Mouse (Mus musculus) lung, postnatal 0 days (tissue): ENCODE data around the gene Dusp1. TPM values are rescaled to one million over a fixed set of nuclear protein-coding genes. Genes with fewer than 3 reads are reported as not detected.

ENCODE experiments used
- ATAC-seq: fragments of 200-750 bp; cut with Nextera tagmentation; 2 replicates; pipeline ENCODE4 v1.8.0; 2017; ENCODE audit warnings: moderate library complexity
- DNase-seq: peaks from one replicate; pipeline ENCODE4 v3.0.0-alpha.2; 2016; ENCODE audit warnings: low spot score
- H3K27ac ChIP-seq: fragments of 300-500 bp; sonication (generic); 2 replicates; pipeline ENCODE4 v1.5.1; 2014; ENCODE audit warnings: antibody characterized with exemption, mild to moderate bottlenecking, low read length, mixed read lengths
- H3K27me3 ChIP-seq: fragments of 300-500 bp; sonication (generic); replicated peaks from 2 replicates; pipeline ENCODE4 v1.6.1; 2014; ENCODE audit warnings: low read length, mixed read lengths; ENCODE audit not compliant: insufficient read depth
- H3K36me3 ChIP-seq: fragments of 300-500 bp; sonication (generic); 2 replicates; pipeline ENCODE4 v1.6.1; 2014; ENCODE audit warnings: low read length, mixed read lengths; ENCODE audit not compliant: insufficient read depth
- H3K4me1 ChIP-seq: fragments of 300-500 bp; sonication (generic); 2 replicates; pipeline ENCODE4 v1.6.1; 2014; ENCODE audit warnings: antibody characterized with exemption, low read depth, low read length, mixed read lengths; ENCODE audit not compliant: insufficient read depth
- H3K4me2 ChIP-seq: fragments of 300-500 bp; sonication (generic); replicated peaks from 2 replicates; pipeline ENCODE4 v1.6.1; 2014; ENCODE audit warnings: low read depth, mild to moderate bottlenecking, low read length, moderate library complexity, mixed read lengths
- H3K4me3 ChIP-seq: fragments of 300-500 bp; sonication (generic); 2 replicates; pipeline ENCODE4 v1.5.1; 2014; ENCODE audit warnings: low read depth, low read length
- H3K9ac ChIP-seq: fragments of 300-500 bp; sonication (generic); replicated peaks from 2 replicates; pipeline ENCODE4 v1.6.1; 2014; ENCODE audit warnings: low read depth, mild to moderate bottlenecking
- H3K9me3 ChIP-seq: fragments of 300-500 bp; sonication (generic); 2 replicates; pipeline ENCODE4 v1.6.1; 2016; ENCODE audit warnings: low read length, mixed read lengths
- CTCF ChIP-seq: IDR thresholded peaks from 2 replicates; pipeline ENCODE4 v1.5.1; 2016; ENCODE audit warnings: antibody characterized with exemption, mild to moderate bottlenecking
- EP300 ChIP-seq: IDR thresholded peaks from 2 replicates; pipeline ENCODE4 v1.6.1; 2016; ENCODE audit warnings: antibody characterized with exemption, mild to moderate bottlenecking, control low read depth
- WGBS: fragments of 180-500 bp; shearing (Covaris S2); extraction: QIAGEN DNeasy Blood & Tissue Kit; methylation state at CpG from one replicate; pipeline ENCODE4 v1.1.7; 2014; 5-methylcytosine and 5-hydroxymethylcytosine counted together
- polyA plus RNA-seq: library from polyadenylated mRNA; unstranded; fragments of >200 nt; fragmentation: Nextera tagmentation; extraction: Ambion mirVana; gene quantifications from 2 replicates; pipeline ENCODE4 v1.2.1, GENCODE M21; 2015

Gene Dusp1
- polyA plus RNA-seq, 1 experiment from 2014 or later = 79.3 TPM

DNA sequence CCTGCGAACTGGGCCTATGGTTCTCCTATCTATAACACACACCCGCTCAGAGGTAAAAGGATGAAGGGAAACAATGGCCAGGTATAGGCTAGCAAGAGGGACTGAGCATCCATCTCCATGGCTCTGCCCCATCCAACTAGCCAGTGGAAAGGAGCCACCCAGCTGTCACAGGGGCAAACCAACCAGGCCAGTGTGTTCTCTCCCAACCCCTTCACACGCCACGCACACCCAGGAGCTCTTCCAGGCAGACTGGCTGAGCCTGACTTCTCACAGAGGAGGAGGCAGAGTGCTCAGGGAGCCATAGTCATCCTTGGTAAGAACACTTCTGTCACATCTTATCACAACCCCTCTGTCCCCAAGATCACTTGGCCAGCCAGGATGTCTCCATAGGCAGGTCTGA is 74.0 kb downstream of the Dusp1 start:
- WGBS = 90% methylated on average over 4 of the region's 4 CpGs
- ATAC-seq (no peak), DNase-seq (no peak)
- Histone ChIP-seq H3K9ac (no peak overlapping the region), H3K4me1 (peaks cover 9% of the 10 kb centered on the region; the same call in 1 of the 2 replicates), H3K4me3 (no peak overlapping the region), H3K9me3 (no peaks in the 10 kb centered on the region), H3K27me3 (no peaks in the 10 kb centered on the region), H3K36me3 (no peaks in the 10 kb centered on the region), H3K27ac (no peak overlapping the region), H3K4me2 (no peak overlapping the region)
- TF ChIP-seq EP300 = no peak
- TF ChIP-seq CTCF = no peak

DNA sequence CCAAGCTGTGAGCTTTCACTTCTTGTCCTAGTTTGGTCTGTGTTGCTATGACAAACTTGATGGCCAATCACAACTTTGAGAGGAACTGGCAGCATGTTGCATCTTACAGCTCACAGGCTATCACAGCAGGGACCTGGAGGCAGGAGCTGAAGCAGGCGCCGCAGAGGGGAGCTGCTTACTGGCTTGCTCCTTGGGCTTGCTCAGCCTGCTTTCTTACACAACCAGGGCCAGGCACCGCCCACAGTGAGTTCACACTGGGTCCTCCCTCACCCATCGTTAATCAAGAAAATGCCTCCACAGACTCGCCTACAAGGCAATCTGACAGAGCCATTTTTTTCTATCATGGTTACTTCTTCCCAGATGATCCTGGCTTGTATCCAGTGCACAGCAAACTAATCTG is 74.7 kb downstream of the Dusp1 start:
- peak; percentile 65 for ATAC-seq
- no peak overlapping the region for H3K9ac ChIP-seq
- H3K4me3 ChIP-seq = no peak overlapping the region
- peak; percentile 60 for DNase-seq
- 41% methylated on average over 5 of the region's 5 CpGs for WGBS
- H3K9me3 ChIP-seq = no peaks in the 10 kb centered on the region
- no peak overlapping the region for H3K27ac ChIP-seq
- no peak for TF ChIP-seq CTCF
- no peak for TF ChIP-seq EP300
- H3K36me3 ChIP-seq = no peaks in the 10 kb centered on the region
- H3K4me1 ChIP-seq = peaks cover 9% of the 10 kb centered on the region; the same call in 1 of the 2 replicates
- no peak overlapping the region for H3K4me2 ChIP-seq
- H3K27me3 ChIP-seq = no peaks in the 10 kb centered on the region

DNA sequence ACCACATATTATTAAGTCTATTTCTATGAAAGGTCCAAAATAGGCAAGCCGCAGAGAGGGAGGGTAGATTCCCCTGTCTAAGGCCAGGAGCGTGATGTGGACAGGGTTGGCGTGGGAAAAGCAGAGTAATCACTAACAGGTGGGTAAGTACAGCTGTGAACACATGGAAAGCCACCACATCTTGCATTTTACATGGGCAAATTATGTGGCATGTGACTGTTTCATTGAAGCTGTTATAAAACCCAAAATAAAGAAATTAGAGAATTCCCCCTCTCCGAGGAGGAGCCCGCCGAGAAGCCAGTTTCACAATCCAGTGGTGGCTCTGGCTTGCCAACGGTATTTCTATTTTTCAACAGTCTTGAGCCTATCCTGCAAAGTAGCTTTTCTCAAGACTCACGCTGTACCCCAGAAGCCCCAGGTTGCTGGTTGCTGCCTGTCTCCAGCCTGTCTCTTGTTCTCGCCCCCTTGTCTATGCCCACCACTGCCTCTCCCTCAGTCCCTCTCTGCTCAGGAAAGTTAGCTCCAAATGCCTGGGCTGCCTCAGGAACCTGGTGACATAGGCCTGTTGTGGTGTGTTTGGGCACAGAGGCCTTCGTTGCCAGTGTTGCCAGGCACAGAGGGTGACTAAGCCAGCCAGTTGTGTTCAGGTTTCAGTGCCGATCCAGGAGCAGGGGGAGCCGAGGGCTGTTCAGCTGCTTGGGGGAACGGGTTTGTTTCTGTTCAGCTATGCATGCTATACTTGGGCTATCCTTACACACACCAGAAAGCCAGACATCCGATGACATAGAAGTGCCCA is 77.1 kb downstream of the Dusp1 start:
- DNase-seq (no peak), ATAC-seq (no peak)
- H3K4me3 ChIP-seq = no peak overlapping the region
- H3K4me1 ChIP-seq = peaks cover 9% of the 10 kb centered on the region; the same call in 1 of the 2 replicates
- H3K4me2 ChIP-seq = no peak overlapping the region
- H3K9me3 ChIP-seq = no peaks in the 10 kb centered on the region
- TF ChIP-seq CTCF (no peak), EP300 (no peak)
- H3K27me3 ChIP-seq = no peaks in the 10 kb centered on the region
- no peak overlapping the region for H3K27ac ChIP-seq
- no peak overlapping the region for H3K9ac ChIP-seq
- 76% methylated on average over 14 of the region's 14 CpGs for WGBS
- no peaks in the 10 kb centered on the region for H3K36me3 ChIP-seq

DNA sequence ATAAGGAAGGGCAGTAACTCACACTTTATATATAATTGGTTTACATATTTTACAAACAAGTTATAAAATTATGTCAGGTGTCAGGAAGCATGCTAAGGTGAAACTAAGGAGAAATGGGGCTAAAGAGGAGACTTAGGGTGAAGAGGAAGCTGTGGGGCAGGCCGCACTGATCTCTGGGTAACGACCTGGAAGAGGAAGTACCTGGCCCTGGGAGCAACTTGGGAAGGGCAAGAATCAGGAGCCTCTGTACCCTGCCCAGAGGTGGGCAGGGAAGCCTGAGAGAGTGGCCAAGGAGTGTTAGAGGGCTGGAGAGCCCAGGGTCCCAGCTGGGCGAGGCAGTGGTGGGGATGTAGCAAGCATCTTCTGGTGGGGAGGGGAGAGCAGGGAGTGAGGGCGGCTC is 81.0 kb downstream of the Dusp1 start:
- Histone ChIP-seq H3K4me2 (no peak overlapping the region), H3K27ac (no peak overlapping the region), H3K36me3 (no peaks in the 10 kb centered on the region), H3K4me1 (no peaks in the 10 kb centered on the region), H3K4me3 (no peak overlapping the region), H3K9ac (no peak overlapping the region), H3K27me3 (no peaks in the 10 kb centered on the region), H3K9me3 (no peaks in the 10 kb centered on the region)
- WGBS = 82% methylated on average over 4 of the region's 4 CpGs
- ATAC-seq (no peak), DNase-seq (no peak)
- TF ChIP-seq EP300 (no peak), CTCF (no peak)

DNA sequence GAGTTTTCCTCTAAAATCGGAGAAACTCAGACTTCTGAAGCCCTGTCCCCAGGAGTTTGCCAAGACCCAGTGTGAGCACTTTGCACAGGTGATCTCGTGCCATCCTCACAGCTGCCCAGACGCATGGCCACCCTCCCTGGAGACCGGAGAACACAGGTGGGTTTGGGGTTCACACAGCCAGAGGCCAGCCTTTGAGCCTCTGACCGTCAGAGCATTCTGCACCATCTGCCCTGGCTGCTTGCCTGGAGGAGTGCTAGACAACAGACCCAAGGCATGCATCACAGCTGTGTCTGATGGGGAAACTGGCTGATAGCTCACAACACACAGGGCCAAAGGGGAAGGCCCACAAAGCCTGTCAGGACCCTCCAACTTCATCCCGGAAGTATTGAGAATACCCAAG is 82.3 kb downstream of the Dusp1 start:
- TF ChIP-seq EP300 (no peak), CTCF (no peak)
- no peak overlapping the region for H3K4me3 ChIP-seq
- no peaks in the 10 kb centered on the region for H3K27me3 ChIP-seq
- H3K9me3 ChIP-seq = no peaks in the 10 kb centered on the region
- WGBS = 64% methylated on average over 6 of the region's 6 CpGs
- H3K4me2 ChIP-seq = no peak overlapping the region
- no peak overlapping the region for H3K27ac ChIP-seq
- no peaks in the 10 kb centered on the region for H3K36me3 ChIP-seq
- DNase-seq (peak; percentile 43), ATAC-seq (peak; percentile 57)
- H3K4me1 ChIP-seq = no peaks in the 10 kb centered on the region
- no peak overlapping the region for H3K9ac ChIP-seq

DNA sequence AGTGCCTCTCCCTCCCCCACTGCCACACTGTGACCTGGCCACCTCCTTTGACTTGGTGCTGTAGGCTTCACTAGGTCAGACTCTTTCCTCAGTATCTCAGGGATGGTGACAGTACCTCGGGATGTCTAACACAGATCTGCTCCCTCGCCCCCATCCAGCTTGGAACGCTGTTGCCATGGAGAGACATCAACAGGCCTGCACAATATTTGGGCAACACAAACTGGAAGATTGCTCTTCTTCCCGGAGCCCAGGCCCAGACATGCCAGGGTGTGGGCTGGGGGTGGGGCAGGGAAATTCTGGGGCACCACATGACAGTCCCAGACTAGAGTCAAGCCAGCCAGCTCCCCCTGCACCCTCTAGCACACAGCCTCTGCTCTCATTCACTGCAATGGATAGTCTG is 83.3 kb downstream of the Dusp1 start:
- peak; percentile 26; the same call in 1 of the 2 replicates for ATAC-seq

More for the DNA sequence above, 83.3 kb downstream of the Dusp1 start:
- no peak overlapping the region for H3K4me2 ChIP-seq
- H3K27me3 ChIP-seq = no peaks in the 10 kb centered on the region
- H3K27ac ChIP-seq = no peak overlapping the region
- H3K9me3 ChIP-seq = no peaks in the 10 kb centered on the region
- DNase-seq = no peak
- H3K36me3 ChIP-seq = no peaks in the 10 kb centered on the region
- H3K4me1 ChIP-seq = no peaks in the 10 kb centered on the region
- no peak overlapping the region for H3K9ac ChIP-seq
- WGBS = 69% methylated on average over 4 of the region's 4 CpGs
- no peak overlapping the region for H3K4me3 ChIP-seq
- no peak for TF ChIP-seq CTCF
- no peak for TF ChIP-seq EP300
